ENCODE assay signal across 11 mouse cellular contexts in genomic region chr5:117665181-117665580, GRCm38 (mm10).
DNase-seq lines count a peak whose midpoint lies in the region; ATAC-seq lines count a peak whose summit lies in the region.
"Had no signal": no experiment of that assay in that cellular context is flagged by ENCODE, and none has a peak within 500 bp of the region (broad histone marks: within the 10 kb centered on the region; RNA-seq: fewer than 3 reads in every experiment).

No protein-coding gene starts in this region.

- H3K36me3 ChIP-seq in heart, embryonic 12.5 days: no peaks in the 10 kb centered on the region
- no peaks in the 10 kb centered on the region for H3K36me3 ChIP-seq in lung, embryonic 15.5 days
- no peaks in the 10 kb centered on the region for H3K36me3 ChIP-seq in intestine, embryonic 14.5 days (ENCODE audit: control insufficient read depth, insufficient read depth, low read length)
- H3K36me3 ChIP-seq: midbrain, embryonic 12.5 days had no signal

- peaks cover 29% of the 10 kb centered on the region for H3K4me1 ChIP-seq in heart, embryonic 12.5 days (replicated peaks)
- H3K4me1 ChIP-seq in lung, embryonic 15.5 days: peaks cover 26% of the 10 kb centered on the region
- H3K4me1 ChIP-seq in intestine, embryonic 14.5 days (replicated peaks; ENCODE audit: control insufficient read depth, insufficient read depth, low read length): peaks cover 11% of the 10 kb centered on the region

- no peak overlapping the region for H3K9ac ChIP-seq in heart, embryonic 12.5 days
- H3K9ac ChIP-seq in lung, embryonic 15.5 days: no peak overlapping the region
- no peak overlapping the region for H3K9ac ChIP-seq in intestine, embryonic 14.5 days (ENCODE audit: low read length)
- H3K9ac ChIP-seq: midbrain, embryonic 12.5 days had no signal

- ATAC-seq in heart, embryonic 12.5 days (ENCODE audit: insufficient number of reproducible peaks, low FRiP score): no peak
- no peak for ATAC-seq in lung, embryonic 15.5 days (ENCODE audit: borderline replicate concordance, extremely low read depth, low FRiP score, low TSS enrichment)
- ATAC-seq in intestine, embryonic 14.5 days (replicated peaks; ENCODE audit: low FRiP score, low TSS enrichment, low read depth): no peak

- H3K9me3 ChIP-seq in heart, embryonic 12.5 days (replicated peaks): no peaks in the 10 kb centered on the region
- H3K9me3 ChIP-seq in lung, embryonic 15.5 days: no peaks in the 10 kb centered on the region
- no peaks in the 10 kb centered on the region for H3K9me3 ChIP-seq in intestine, embryonic 14.5 days (ENCODE audit: control insufficient read depth, low read length)
- H3K9me3 ChIP-seq: midbrain, embryonic 12.5 days had no signal

- DNase-seq in heart, adult 8-10 months (ENCODE audit: low spot score): no peak
- no peak for DNase-seq in lung, adult 18-20 months
- no peak for DNase-seq in intestine, embryonic 14.5 days (ENCODE audit: low spot score)
- peak; percentile 84 for DNase-seq in retina, postnatal 1 day
- no peak for DNase-seq in right cerebral cortex, postnatal 10 days (ENCODE audit: low spot score in 2 of 2)
- no peak for DNase-seq in frontal cortex, adult 2 months (ENCODE audit: extremely low spot score in 1 of 2, low spot score in 1 of 2)
- DNase-seq: heart, postnatal 36 days had no signal

- 12% methylated on average over 9 of the region's 9 CpGs for WGBS in heart, embryonic 12.5 days
- WGBS in lung, embryonic 15.5 days: 8% methylated on average over 9 of the region's 9 CpGs
- WGBS in intestine, embryonic 14.5 days: 11% methylated on average over 9 of the region's 9 CpGs

- peak overlapping the region; percentile 16; the same call in 1 of the 2 replicates for H3K4me3 ChIP-seq in heart, embryonic 12.5 days
- no peak overlapping the region for H3K4me3 ChIP-seq in lung, embryonic 15.5 days
- no peak overlapping the region for H3K4me3 ChIP-seq in intestine, embryonic 14.5 days (ENCODE audit: low read depth, low read length)
- H3K4me3 ChIP-seq: erythroblast, embryonic 14.5 days; midbrain, embryonic 12.5 days had no signal

- no peak overlapping the region for H3K27ac ChIP-seq in heart, embryonic 12.5 days (ENCODE audit: poor library complexity, severe bottlenecking)
- H3K27ac ChIP-seq in lung, embryonic 15.5 days: no peak overlapping the region
- no peak overlapping the region for H3K27ac ChIP-seq in intestine, embryonic 14.5 days (ENCODE audit: low read depth)
- H3K27ac ChIP-seq: midbrain, embryonic 12.5 days had no signal

- H3K27me3 ChIP-seq in heart, embryonic 12.5 days (replicated peaks): peaks cover 8% of the 10 kb centered on the region; the same call in 1 of the 2 replicates
- no peaks in the 10 kb centered on the region for H3K27me3 ChIP-seq in lung, embryonic 15.5 days
- H3K27me3 ChIP-seq in intestine, embryonic 14.5 days (replicated peaks; ENCODE audit: control insufficient read depth, insufficient read depth, low read length): no peaks in the 10 kb centered on the region
- H3K27me3 ChIP-seq: midbrain, embryonic 12.5 days had no signal

- peak overlapping the region; percentile 51 for H3K4me2 ChIP-seq in heart, embryonic 12.5 days
- peak overlapping the region; percentile 16; the same call in 1 of the 2 replicates for H3K4me2 ChIP-seq in lung, embryonic 15.5 days
- peak overlapping the region; percentile 28 for H3K4me2 ChIP-seq in intestine, embryonic 14.5 days (ENCODE audit: low read length)
- H3K4me2 ChIP-seq: midbrain, embryonic 12.5 days had no signal
